Mouse (Mus musculus): Measurements from ENCODE around the gene Nek1. TPM values are rescaled to one million over a fixed set of nuclear protein-coding genes. Genes with fewer than 3 reads are reported as not detected.

Gene Nek1
- polyA plus RNA-seq (2012; rRNA removed) = 8.0 and 9.4 TPM in 2 replicates

DNA sequence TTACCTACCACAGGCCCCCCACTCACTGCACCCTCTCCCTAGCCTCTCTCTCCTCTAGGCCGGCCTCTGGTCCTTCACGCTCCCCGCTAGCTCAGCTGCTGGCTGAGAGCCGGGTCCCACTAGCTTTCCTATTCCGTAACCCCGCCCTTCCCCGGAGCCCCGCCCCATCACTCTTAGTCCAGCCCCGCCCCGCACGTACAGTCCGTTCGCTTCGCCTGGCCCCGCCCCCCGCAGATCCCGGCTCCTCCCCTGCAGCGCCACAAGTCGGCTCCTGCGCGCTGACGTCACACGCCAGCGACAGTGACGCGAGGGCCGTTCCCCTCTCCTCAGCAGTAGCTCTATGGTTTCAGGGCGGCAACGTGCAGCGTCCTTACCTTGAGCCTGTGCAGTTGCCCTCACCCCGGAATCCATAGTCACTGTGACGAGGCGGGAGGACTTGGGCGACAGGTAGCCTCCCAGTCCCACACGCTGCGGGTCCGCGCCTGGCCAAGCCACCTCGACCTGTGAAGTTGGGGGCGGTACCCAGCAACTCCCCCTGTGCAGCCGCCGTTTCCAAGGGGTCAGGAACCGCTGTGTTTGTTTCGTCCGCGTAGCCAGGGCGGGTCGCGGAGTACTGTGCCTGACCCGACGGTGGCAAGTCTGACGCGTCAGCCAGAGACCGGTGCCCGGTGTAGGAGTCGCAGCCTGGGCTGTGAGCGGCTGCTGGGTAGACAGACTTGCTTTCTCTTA lies at the start of gene Nek1:
TSS of gene Nek1 (plus strand) at position 286 of the 729 bp plus-strand sequence.
- Histone ChIP-seq H3K4me3 (ENCODE audit: control insufficient read depth, insufficient read depth, low read length) (peak within 1 kb of the TSS; percentile 88), H3K36me3 (ENCODE audit: control insufficient read depth, insufficient read depth, low read length) (no peaks in the 10 kb centered on the region), H3K27ac (ENCODE audit: control insufficient read depth, insufficient read depth, low read length) (peak within 1 kb of the TSS; percentile 77), H3K4me1 (replicated peaks; ENCODE audit: control insufficient read depth, insufficient read depth, low read length) (0 out of 2 replicates have a peak, but pooled peaks cover 2% of the 10 kb centered on the region), H3K27me3 (ENCODE audit: control insufficient read depth, insufficient read depth, low read length) (no peaks in the 10 kb centered on the region)
- peak; percentile 65; the same call in 1 of the 2 replicates for TF ChIP-seq POLR2A (IDR thresholded peaks at IDR 0.05; ENCODE audit: control insufficient read depth, extremely low read depth, insufficient read depth, low read length, poor library complexity)
- TF ChIP-seq CTCF (IDR thresholded peaks at IDR 0.05; ENCODE audit: borderline replicate concordance, control insufficient read depth, extremely low read depth, insufficient read depth, low read length, poor library complexity) = 0 out of 2 replicates have a peak, but pooled peaks have one; percentile 26
- under 1% methylated on average over 57 of the region's 57 CpGs for WGBS
- peak; percentile 98 for DNase-seq

DNA sequence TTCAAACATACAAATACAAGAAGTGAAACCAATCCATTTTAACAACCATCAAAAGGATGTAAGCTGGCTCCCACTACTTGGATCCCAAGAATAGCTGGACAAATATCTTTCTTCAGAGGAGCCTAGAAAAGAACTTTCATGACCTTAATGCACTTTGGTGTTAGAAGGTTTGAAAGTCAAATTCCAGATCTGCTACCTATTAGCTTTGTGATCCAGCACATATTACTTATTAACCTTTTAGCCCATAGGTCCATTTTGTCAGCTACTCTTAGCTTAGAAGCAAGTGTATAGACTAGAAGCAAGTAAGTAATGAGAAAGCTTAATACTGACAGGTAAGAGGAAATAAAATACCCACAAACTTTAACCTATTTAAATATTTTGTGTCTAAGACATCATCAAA lies 45.5 kb upstream of the Nek1 start:
- Histone ChIP-seq H3K27ac (ENCODE audit: control insufficient read depth, insufficient read depth, low read length) (no peak overlapping the region), H3K4me3 (ENCODE audit: control insufficient read depth, insufficient read depth, low read length) (no peak overlapping the region), H3K27me3 (ENCODE audit: control insufficient read depth, insufficient read depth, low read length) (no peaks in the 10 kb centered on the region), H3K4me1 (replicated peaks; ENCODE audit: control insufficient read depth, insufficient read depth, low read length) (no peaks in the 10 kb centered on the region), H3K36me3 (ENCODE audit: control insufficient read depth, insufficient read depth, low read length) (no peaks in the 10 kb centered on the region)
- no peak for TF ChIP-seq CTCF (IDR thresholded peaks at IDR 0.05; ENCODE audit: borderline replicate concordance, control insufficient read depth, extremely low read depth, insufficient read depth, low read length, poor library complexity)
- TF ChIP-seq POLR2A (IDR thresholded peaks at IDR 0.05; ENCODE audit: control insufficient read depth, extremely low read depth, insufficient read depth, low read length, poor library complexity) = no peak
- DNase-seq = no peak

DNA sequence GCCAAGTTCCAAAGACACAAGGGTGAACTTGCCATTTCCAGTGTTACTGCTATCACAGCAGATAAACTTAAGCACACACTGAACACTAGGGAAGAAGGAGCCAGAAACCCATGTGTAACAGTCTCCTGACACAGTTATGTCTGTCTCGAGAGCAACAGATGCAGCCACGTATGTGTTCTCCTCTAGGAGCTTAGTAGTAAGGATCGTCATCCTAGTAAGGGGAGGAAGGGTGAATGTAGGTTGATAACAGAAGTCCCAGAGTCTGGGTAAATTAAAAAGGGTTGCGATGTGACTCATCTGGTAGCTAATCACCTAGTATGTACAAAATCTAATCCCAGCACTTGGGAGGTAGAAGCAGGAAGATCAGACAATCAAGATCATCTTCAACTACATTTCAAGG lies 43.1 kb upstream of the Nek1 start:
- no peak overlapping the region for H3K4me3 ChIP-seq (ENCODE audit: control insufficient read depth, insufficient read depth, low read length)
- H3K4me1 ChIP-seq (replicated peaks; ENCODE audit: control insufficient read depth, insufficient read depth, low read length) = no peaks in the 10 kb centered on the region
- WGBS = 97% methylated on average over 4 of the region's 4 CpGs
- no peaks in the 10 kb centered on the region for H3K36me3 ChIP-seq (ENCODE audit: control insufficient read depth, insufficient read depth, low read length)
- H3K27ac ChIP-seq (ENCODE audit: control insufficient read depth, insufficient read depth, low read length) = no peak overlapping the region
- TF ChIP-seq CTCF (IDR thresholded peaks at IDR 0.05; ENCODE audit: borderline replicate concordance, control insufficient read depth, extremely low read depth, insufficient read depth, low read length, poor library complexity) = no peak
- TF ChIP-seq POLR2A (IDR thresholded peaks at IDR 0.05; ENCODE audit: control insufficient read depth, extremely low read depth, insufficient read depth, low read length, poor library complexity) = no peak
- DNase-seq = no peak
- H3K27me3 ChIP-seq (ENCODE audit: control insufficient read depth, insufficient read depth, low read length) = no peaks in the 10 kb centered on the region

DNA sequence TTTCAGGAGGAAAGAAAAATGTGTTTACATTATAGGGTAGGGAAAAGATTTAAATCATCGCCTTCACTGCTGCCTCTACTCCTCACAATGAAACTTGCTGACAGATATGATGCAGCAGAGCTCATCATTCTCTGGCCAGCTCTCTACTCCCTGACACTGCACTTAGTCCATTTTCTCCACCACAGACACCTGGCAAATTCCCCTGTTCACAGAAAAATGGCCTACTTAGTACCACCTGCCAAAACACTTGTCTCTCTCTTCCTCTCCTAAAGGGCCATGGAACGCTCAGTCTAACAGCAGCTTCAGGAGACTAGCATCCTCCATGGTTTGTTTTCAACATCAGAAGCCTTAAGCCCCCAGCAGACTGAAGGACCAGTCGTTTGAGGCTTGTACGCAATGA lies 41.7 kb upstream of the Nek1 start:
- 94% methylated on average over 4 of the region's 4 CpGs for WGBS
- Histone ChIP-seq H3K36me3 (ENCODE audit: control insufficient read depth, insufficient read depth, low read length) (no peaks in the 10 kb centered on the region), H3K4me3 (ENCODE audit: control insufficient read depth, insufficient read depth, low read length) (no peak overlapping the region), H3K27ac (ENCODE audit: control insufficient read depth, insufficient read depth, low read length) (no peak overlapping the region), H3K27me3 (ENCODE audit: control insufficient read depth, insufficient read depth, low read length) (no peaks in the 10 kb centered on the region), H3K4me1 (replicated peaks; ENCODE audit: control insufficient read depth, insufficient read depth, low read length) (no peaks in the 10 kb centered on the region)
- TF ChIP-seq CTCF (IDR thresholded peaks at IDR 0.05; ENCODE audit: borderline replicate concordance, control insufficient read depth, extremely low read depth, insufficient read depth, low read length, poor library complexity) (no peak), POLR2A (IDR thresholded peaks at IDR 0.05; ENCODE audit: control insufficient read depth, extremely low read depth, insufficient read depth, low read length, poor library complexity) (no peak)
- DNase-seq = no peak

DNA sequence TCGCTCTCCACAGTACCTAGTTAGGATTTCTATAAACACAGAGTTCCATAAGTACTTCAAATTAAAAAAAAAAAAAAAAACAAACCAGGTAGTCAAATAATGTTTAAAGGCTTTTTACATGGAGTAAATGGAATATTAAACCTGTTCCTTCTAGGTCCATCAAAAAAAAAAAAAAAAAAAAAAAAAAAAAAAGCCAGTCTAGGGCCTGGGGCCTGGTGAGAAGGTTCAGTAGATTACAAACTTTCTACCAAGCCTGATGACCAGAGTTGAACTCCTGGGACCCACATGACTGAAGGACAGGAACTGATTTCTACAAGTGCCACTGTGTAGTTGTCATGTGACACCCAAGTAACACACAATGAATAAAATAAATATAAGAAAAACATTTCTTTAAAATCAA lies 41.2 kb upstream of the Nek1 start:
- TF ChIP-seq CTCF (IDR thresholded peaks at IDR 0.05; ENCODE audit: borderline replicate concordance, control insufficient read depth, extremely low read depth, insufficient read depth, low read length, poor library complexity) (no peak), POLR2A (IDR thresholded peaks at IDR 0.05; ENCODE audit: control insufficient read depth, extremely low read depth, insufficient read depth, low read length, poor library complexity) (no peak)
- no peak for DNase-seq
- Histone ChIP-seq H3K36me3 (ENCODE audit: control insufficient read depth, insufficient read depth, low read length) (no peaks in the 10 kb centered on the region), H3K4me3 (ENCODE audit: control insufficient read depth, insufficient read depth, low read length) (no peak overlapping the region), H3K4me1 (replicated peaks; ENCODE audit: control insufficient read depth, insufficient read depth, low read length) (no peaks in the 10 kb centered on the region), H3K27ac (ENCODE audit: control insufficient read depth, insufficient read depth, low read length) (no peak overlapping the region), H3K27me3 (ENCODE audit: control insufficient read depth, insufficient read depth, low read length) (no peaks in the 10 kb centered on the region)
- WGBS = 96% methylated on average over 1 of the region's 1 CpGs

DNA sequence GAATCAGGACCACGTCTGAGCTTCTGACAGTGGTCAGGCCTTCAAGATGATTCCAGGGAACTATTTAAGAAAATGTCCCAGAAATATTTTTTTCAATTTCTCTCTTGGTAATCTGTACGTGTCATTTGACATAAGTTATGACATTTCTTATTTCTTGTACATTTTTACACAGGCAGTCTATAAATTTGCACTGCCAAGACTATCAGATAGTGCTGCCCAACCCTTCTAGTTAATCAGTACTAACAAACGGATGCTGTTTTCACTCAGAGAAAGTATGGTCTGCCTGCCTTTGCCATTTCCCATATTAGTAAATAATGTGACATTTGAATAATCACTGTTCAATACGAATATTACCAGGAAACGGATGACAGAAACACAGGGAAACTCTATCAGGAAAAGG lies 40.2 kb upstream of the Nek1 start:
- H3K4me3 ChIP-seq (ENCODE audit: control insufficient read depth, insufficient read depth, low read length) = no peak overlapping the region
- no peaks in the 10 kb centered on the region for H3K4me1 ChIP-seq (replicated peaks; ENCODE audit: control insufficient read depth, insufficient read depth, low read length)
- 96% methylated on average over 5 of the region's 5 CpGs for WGBS
- TF ChIP-seq CTCF (IDR thresholded peaks at IDR 0.05; ENCODE audit: borderline replicate concordance, control insufficient read depth, extremely low read depth, insufficient read depth, low read length, poor library complexity) = no peak
- no peak for TF ChIP-seq POLR2A (IDR thresholded peaks at IDR 0.05; ENCODE audit: control insufficient read depth, extremely low read depth, insufficient read depth, low read length, poor library complexity)
- no peak for DNase-seq
- no peaks in the 10 kb centered on the region for H3K27me3 ChIP-seq (ENCODE audit: control insufficient read depth, insufficient read depth, low read length)
- H3K27ac ChIP-seq (ENCODE audit: control insufficient read depth, insufficient read depth, low read length) = no peak overlapping the region
- H3K36me3 ChIP-seq (ENCODE audit: control insufficient read depth, insufficient read depth, low read length) = no peaks in the 10 kb centered on the region
